Mouse (Mus musculus) midbrain, embryonic 13.5 days (tissue): Measurements from ENCODE around the gene Olfr11. TPM values are rescaled to one million over a fixed set of nuclear protein-coding genes. Genes with fewer than 3 reads are reported as not detected.

ENCODE experiments used
- ATAC-seq: fragments of 200-750 bp; cut with Nextera tagmentation; 2 replicates; pipeline ENCODE4 v1.8.0; 2017; ENCODE audit warnings: mild to moderate bottlenecking, moderate TSS enrichment, moderate library complexity
- H3K27ac ChIP-seq: fragments of 300-500 bp; sonication (generic); 2 replicates; pipeline ENCODE4 v1.5.1; 2015; ENCODE audit warnings: inconsistent platforms, mild to moderate bottlenecking, moderate library complexity
- H3K27me3 ChIP-seq: fragments of 300-500 bp; sonication (generic); 2 replicates; pipeline ENCODE4 v1.6.1; 2015; ENCODE audit warnings: mild to moderate bottlenecking, inconsistent platforms
- H3K36me3 ChIP-seq: fragments of 300-500 bp; sonication (generic); 2 replicates; pipeline ENCODE4 v1.6.1; 2015; ENCODE audit warnings: mild to moderate bottlenecking, inconsistent platforms
- H3K4me1 ChIP-seq: fragments of 300-500 bp; sonication (generic); replicated peaks from 2 replicates; pipeline ENCODE4 v1.6.1; 2015; ENCODE audit warnings: inconsistent platforms
- H3K4me2 ChIP-seq: fragments of 300-500 bp; sonication (generic); replicated peaks from 2 replicates; pipeline ENCODE4 v1.6.1; 2015; ENCODE audit warnings: moderate library complexity, mild to moderate bottlenecking, inconsistent platforms
- H3K4me3 ChIP-seq: fragments of 300-500 bp; sonication (generic); replicated peaks from 2 replicates; pipeline ENCODE4 v1.5.1; 2015; ENCODE audit warnings: mild to moderate bottlenecking, inconsistent platforms
- H3K9ac ChIP-seq: fragments of 300-500 bp; sonication (generic); replicated peaks from 2 replicates; pipeline ENCODE4 v1.6.1; 2015; ENCODE audit warnings: mild to moderate bottlenecking, inconsistent platforms
- H3K9me3 ChIP-seq: fragments of 300-500 bp; sonication (generic); 2 replicates; pipeline ENCODE4 v1.6.1; 2016; ENCODE audit warnings: mild to moderate bottlenecking, inconsistent platforms
- WGBS: fragments of 180-500 bp; shearing (Covaris S2); methylation state at CpG from one replicate; pipeline ENCODE4 v1.1.7; 2015; 5-methylcytosine and 5-hydroxymethylcytosine counted together
- polyA plus RNA-seq: library from polyadenylated mRNA; unstranded; fragments of >200 nt; fragmentation: Nextera tagmentation; extraction: Ambion mirVana; gene quantifications from 2 replicates; pipeline ENCODE4 v1.2.1, GENCODE M21; 2015

Gene Olfr11
- 0.05 TPM in 1 of 2 replicates, not detected in the other for polyA plus RNA-seq

DNA sequence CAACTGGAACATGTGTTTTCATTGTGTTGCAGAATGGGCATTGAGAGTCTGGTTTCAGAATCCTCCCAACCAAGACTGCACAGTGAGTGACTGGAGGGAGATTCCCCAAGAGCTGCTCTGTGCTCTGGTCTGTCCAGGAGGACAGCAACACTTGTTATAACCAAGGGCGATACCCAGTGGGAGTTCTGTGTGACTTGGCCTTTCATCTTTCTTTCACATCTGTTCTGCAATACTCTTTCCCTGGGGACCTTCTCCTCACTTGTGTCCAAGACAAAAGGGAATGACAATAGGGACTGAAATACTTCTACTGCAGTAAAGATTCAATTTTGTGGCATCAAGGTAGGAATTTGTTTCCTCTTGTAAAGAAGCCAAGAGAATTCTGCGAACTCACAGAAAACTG, at the start of gene Olfr11:
Gene Olfr11, minus strand, starts transcription at position 101 of the 400 bp plus-strand sequence.
- no peaks in the 10 kb centered on the region for H3K36me3 ChIP-seq

DNA sequence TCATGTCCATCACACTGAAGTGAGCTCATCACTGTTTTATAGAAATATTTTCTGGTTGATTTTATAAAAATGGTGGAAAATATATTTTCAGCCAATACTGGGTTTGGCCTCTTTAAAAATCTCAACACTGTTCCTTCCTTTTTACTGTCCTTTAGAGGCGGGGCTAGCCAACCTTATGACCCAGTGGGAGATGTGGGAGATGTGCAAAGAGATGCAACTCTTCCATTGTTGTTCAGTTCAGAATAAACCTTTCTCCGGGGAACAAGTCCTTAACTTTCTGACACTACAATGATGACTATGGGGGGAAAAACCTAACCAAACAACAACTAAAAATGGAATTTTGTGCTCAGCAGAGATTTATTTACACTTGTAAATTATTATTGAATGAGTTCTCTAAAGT, 35.0 kb upstream of the Olfr11 start, which contains the start of gene Olfr1360:
Gene Olfr1360, minus strand, starts transcription at position 101 of the 400 bp plus-strand sequence.
- Histone ChIP-seq H3K4me1 (no peaks in the 10 kb centered on the region), H3K4me2 (no peak within 1 kb of the TSS), H3K9me3 (no peaks in the 10 kb centered on the region), H3K27ac (no peak within 1 kb of the TSS), H3K36me3 (no peaks in the 10 kb centered on the region), H3K9ac (no peak within 1 kb of the TSS), H3K27me3 (no peaks in the 10 kb centered on the region), H3K4me3 (no peak within 1 kb of the TSS)
- WGBS = 79% methylated on average over 2 of the region's 2 CpGs
- no peak for ATAC-seq

More for the DNA sequence above, at the start of gene Olfr11:
- 83% methylated on average over 2 of the region's 2 CpGs for WGBS
- Histone ChIP-seq H3K4me2 (no peak within 1 kb of the TSS), H3K27ac (no peak within 1 kb of the TSS), H3K9me3 (no peaks in the 10 kb centered on the region), H3K4me1 (no peaks in the 10 kb centered on the region), H3K27me3 (no peaks in the 10 kb centered on the region), H3K4me3 (no peak within 1 kb of the TSS), H3K9ac (no peak within 1 kb of the TSS)
- no peak for ATAC-seq

DNA sequence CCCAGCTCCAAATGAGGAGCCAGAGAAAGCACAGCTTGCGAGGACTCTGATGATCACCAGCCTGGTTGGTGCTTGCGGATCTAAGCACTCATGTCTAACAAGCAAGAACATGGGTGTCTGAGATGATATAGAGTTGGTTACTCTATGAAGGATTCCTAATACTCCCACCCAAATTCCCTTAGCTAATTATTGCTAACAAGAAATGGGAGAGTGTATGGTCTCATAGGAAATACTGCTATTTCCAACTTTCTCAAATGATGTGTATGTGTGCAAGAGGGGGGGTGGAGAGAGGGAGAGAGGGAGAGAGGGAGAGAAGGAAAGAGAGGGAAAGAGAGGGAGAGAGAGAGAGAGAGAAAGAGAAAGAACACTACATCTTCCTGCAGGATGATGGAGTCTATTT, 21.0 kb upstream of the Olfr11 start, which contains the start of gene Olfr1361:
Gene Olfr1361, minus strand, starts transcription at position 101 of the 400 bp plus-strand sequence.
- H3K4me2 ChIP-seq = no peak within 1 kb of the TSS
- no peaks in the 10 kb centered on the region for H3K27me3 ChIP-seq
- no peak within 1 kb of the TSS for H3K4me3 ChIP-seq
- H3K9me3 ChIP-seq = 0 out of 2 replicates have a peak, but pooled peaks cover 2% of the 10 kb centered on the region
- no peak for ATAC-seq
- H3K27ac ChIP-seq = no peak within 1 kb of the TSS
- no peaks in the 10 kb centered on the region for H3K36me3 ChIP-seq
- no peak within 1 kb of the TSS for H3K9ac ChIP-seq
- no peaks in the 10 kb centered on the region for H3K4me1 ChIP-seq
- WGBS = 86% methylated on average over 2 of the region's 2 CpGs

DNA sequence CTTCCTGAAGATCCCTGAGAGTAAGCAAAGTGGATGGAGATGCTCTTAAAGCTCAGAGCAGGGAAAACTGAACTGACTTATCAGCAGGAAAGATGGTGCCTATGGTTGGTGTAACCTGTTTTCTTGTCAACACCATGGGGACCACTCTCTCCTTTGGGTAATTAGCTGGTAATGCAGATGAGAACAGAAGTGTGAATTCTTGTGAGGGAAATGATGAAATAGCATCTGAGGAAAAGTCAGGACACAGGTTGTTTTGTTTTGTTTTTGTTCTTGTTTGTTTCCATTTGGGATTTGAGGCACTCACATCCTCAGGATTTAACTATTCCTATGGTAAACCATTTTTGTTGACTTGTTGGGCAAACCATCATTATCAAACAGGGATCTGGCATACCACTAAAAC, 28.4 kb downstream of the Olfr11 start, which contains the start of gene Olfr1362:
Gene Olfr1362, minus strand, starts transcription at position 101 of the 400 bp plus-strand sequence.
- ATAC-seq = no peak
- Histone ChIP-seq H3K9me3 (no peaks in the 10 kb centered on the region), H3K36me3 (no peaks in the 10 kb centered on the region), H3K4me1 (no peaks in the 10 kb centered on the region), H3K4me3 (no peak within 1 kb of the TSS), H3K27ac (no peak within 1 kb of the TSS), H3K27me3 (no peaks in the 10 kb centered on the region), H3K9ac (no peak within 1 kb of the TSS), H3K4me2 (no peak within 1 kb of the TSS)

DNA sequence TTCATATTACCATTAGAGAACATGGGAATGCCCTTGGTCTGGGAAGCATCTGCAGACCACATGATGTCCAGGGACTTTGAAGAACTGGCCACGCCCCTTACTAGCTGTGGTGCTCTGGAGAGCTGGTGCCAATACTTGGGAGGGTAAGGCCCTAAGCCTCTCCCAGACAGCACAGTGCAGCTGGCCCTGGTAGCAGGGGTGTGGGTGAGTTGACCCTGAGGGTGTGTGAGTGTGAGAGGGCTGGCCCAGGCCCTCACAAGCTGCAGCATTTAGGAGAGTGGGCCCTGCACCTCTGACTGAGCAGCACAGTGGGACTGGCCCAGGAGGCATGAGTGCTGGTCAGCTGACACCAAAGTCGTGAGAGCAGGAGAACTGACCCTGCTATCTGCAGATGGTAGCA, 50.7 kb downstream of the Olfr11 start:
- H3K36me3 ChIP-seq = no peaks in the 10 kb centered on the region
- H3K4me1 ChIP-seq = no peaks in the 10 kb centered on the region
- no peak overlapping the region for H3K27ac ChIP-seq
- H3K9me3 ChIP-seq = no peaks in the 10 kb centered on the region
- no peak overlapping the region for H3K4me3 ChIP-seq
- no peaks in the 10 kb centered on the region for H3K27me3 ChIP-seq
- H3K4me2 ChIP-seq = no peak overlapping the region
- ATAC-seq = no peak
- H3K9ac ChIP-seq = no peak overlapping the region
- WGBS = 72% methylated on average over 2 of the region's 2 CpGs

Other genes with a start within 250 kb of the Olfr11 start
- 94.9 and 95.7 TPM in 2 replicates for gene Zkscan3, start 239.8 kb downstream of the Olfr11 start, polyA plus RNA-seq
- 4.5 and 5.8 TPM in 2 replicates for gene Pgbd1, start 201.5 kb downstream of the Olfr11 start, polyA plus RNA-seq
- 25.8 and 25.9 TPM in 2 replicates for gene Zscan26, start 188.8 kb downstream of the Olfr11 start, polyA plus RNA-seq
- gene Nkapl, start 174.0 kb downstream of the Olfr11 start, polyA plus RNA-seq = 3.8 and 4.1 TPM in 2 replicates
- 9.4 and 9.5 TPM in 2 replicates for gene Zkscan4, start 163.6 kb downstream of the Olfr11 start, polyA plus RNA-seq
- 3.7 TPM in 1 of 2 replicates, not detected in the other for gene Gm10065, start 163.1 kb downstream of the Olfr11 start, polyA plus RNA-seq
- 0.46 and 0.57 TPM in 2 replicates for gene AK157302, start 147.3 kb downstream of the Olfr11 start, polyA plus RNA-seq
- 5.9 and 7.4 TPM in 2 replicates for gene Gm11273, start 141.1 kb downstream of the Olfr11 start, polyA plus RNA-seq
- 6.7 and 7.1 TPM in 2 replicates for gene Zkscan8, start 111.4 kb downstream of the Olfr11 start, polyA plus RNA-seq
- 0.17 and 0.23 TPM in 2 replicates for gene Olfr1366, start 99.7 kb downstream of the Olfr11 start, polyA plus RNA-seq
- gene Olfr1535, start 82.6 kb downstream of the Olfr11 start, polyA plus RNA-seq = 0.05 TPM in 1 of 2 replicates, not detected in the other
- not detected in 2 replicates for gene Olfr1364, start 60.8 kb downstream of the Olfr11 start, polyA plus RNA-seq
- gene Olfr1362, start 28.5 kb downstream of the Olfr11 start, polyA plus RNA-seq = not detected in 2 replicates
- not detected in 2 replicates for gene Olfr1361, start 20.9 kb upstream of the Olfr11 start, polyA plus RNA-seq
- gene Olfr1360, start 34.9 kb upstream of the Olfr11 start, polyA plus RNA-seq = not detected in 2 replicates
- not detected in 2 replicates for gene Olfr1359, start 55.6 kb upstream of the Olfr11 start, polyA plus RNA-seq
- gene Hist1h2bl, start 73.6 kb upstream of the Olfr11 start, polyA plus RNA-seq = 1.8 TPM in 1 of 2 replicates, not detected in the other
- gene Hist1h2ai, start 73.9 kb upstream of the Olfr11 start, polyA plus RNA-seq = 12.9 and 37.4 TPM in 2 replicates
- gene Hist1h3h, start 75.1 kb upstream of the Olfr11 start, polyA plus RNA-seq = 10.8 and 11.5 TPM in 2 replicates
- gene Hist1h2bm, start 79.5 kb upstream of the Olfr11 start, polyA plus RNA-seq = 3.7 and 4.2 TPM in 2 replicates
- gene Hist1h4j, start 92.5 kb upstream of the Olfr11 start, polyA plus RNA-seq = 0.82 and 1.0 TPM in 2 replicates
- gene Hist1h4k, start 108.0 kb upstream of the Olfr11 start, polyA plus RNA-seq = 1.1 and 3.0 TPM in 2 replicates
- 22.2 and 26.2 TPM in 2 replicates for gene Hist1h2ak, start 111.3 kb upstream of the Olfr11 start, polyA plus RNA-seq
- gene Hist1h2bn, start 111.6 kb upstream of the Olfr11 start, polyA plus RNA-seq = 2.5 and 6.7 TPM in 2 replicates
- 11.8 and 15.6 TPM in 2 replicates for gene Hist1h1b, start 138.1 kb upstream of the Olfr11 start, polyA plus RNA-seq
- 79.2 and 91.2 TPM in 2 replicates for gene Hist1h3i, start 140.9 kb upstream of the Olfr11 start, polyA plus RNA-seq
- 8.5 TPM in 1 of 2 replicates, not detected in the other for gene Hist1h2an, start 144.7 kb upstream of the Olfr11 start, polyA plus RNA-seq
- 0.66 and 1.7 TPM in 2 replicates for gene Hist1h2bp, start 144.9 kb upstream of the Olfr11 start, polyA plus RNA-seq
- 11.1 and 13.1 TPM in 2 replicates for gene Hist1h2bq, start 167.7 kb upstream of the Olfr11 start, polyA plus RNA-seq
- not detected in 2 replicates for gene Hist1h2ao, start 167.9 kb upstream of the Olfr11 start, polyA plus RNA-seq
- gene Hist1h4m, start 169.2 kb upstream of the Olfr11 start, polyA plus RNA-seq = not detected in 2 replicates
- 11.0 and 11.2 TPM in 2 replicates for gene Hist1h4n, start 189.7 kb upstream of the Olfr11 start, polyA plus RNA-seq
- gene Hist1h2ap, start 191.0 kb upstream of the Olfr11 start, polyA plus RNA-seq = 1,729 and 1,932 TPM in 2 replicates
- gene Hist1h2br, start 191.2 kb upstream of the Olfr11 start, polyA plus RNA-seq = 11.3 and 12.2 TPM in 2 replicates